Mouse (Mus musculus): Measurements from ENCODE around the gene Tmem270. TPM values are rescaled to one million over a fixed set of nuclear protein-coding genes. Genes with fewer than 3 reads are reported as not detected.

Tmem270 gene
- polyA plus RNA-seq (2012; rRNA removed): 0.09 TPM in 1 of 2 replicates, not detected in the other

DNA sequence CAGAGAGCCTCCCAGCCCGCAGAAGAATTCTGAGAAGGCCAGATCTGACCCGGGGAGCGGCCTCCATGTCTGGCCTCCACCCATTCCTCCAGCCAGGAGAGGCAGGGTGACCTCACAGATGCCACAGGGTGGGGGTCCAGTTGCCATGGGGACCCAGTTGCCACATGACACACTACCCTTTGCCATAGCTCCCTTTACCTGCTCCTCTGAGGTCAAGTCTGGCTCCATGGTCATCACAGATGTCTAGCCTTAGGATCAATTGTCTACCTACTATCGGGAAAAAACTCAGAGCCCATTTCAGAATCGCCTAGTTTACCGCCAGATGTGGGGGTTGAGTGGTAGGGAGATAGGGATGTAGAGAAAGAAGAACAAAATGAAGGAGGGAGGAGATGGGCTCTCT is at the start of gene Tmem270:
TSS of gene Tmem270 (minus strand) at position 101 of the 400 bp plus-strand sequence.
- no peaks in the 10 kb centered on the region for H3K27me3 ChIP-seq (replicated peaks; ENCODE audit: control insufficient read depth, insufficient read depth, low read length)
- H3K27ac ChIP-seq (ENCODE audit: insufficient read depth, low read depth, low read length): no peak within 1 kb of the TSS
- WGBS: 83% methylated on average over 6 of the region's 6 CpGs
- no peaks in the 10 kb centered on the region for H3K36me3 ChIP-seq (ENCODE audit: control insufficient read depth, insufficient read depth, low read length)
- H3K4me3 ChIP-seq (ENCODE audit: insufficient read depth, low read depth, low read length): no peak within 1 kb of the TSS
- no peak for TF ChIP-seq CTCF (conservative IDR thresholded peaks at IDR 0.05; ENCODE audit: insufficient read depth, insufficient read length, low read depth, low read length)
- no peak for TF ChIP-seq POLR2A (IDR thresholded peaks at IDR 0.05; ENCODE audit: low read depth, low read length)
- no peak for DNase-seq
- no peaks in the 10 kb centered on the region for H3K4me1 ChIP-seq (ENCODE audit: control insufficient read depth, insufficient read depth, low read length)

DNA sequence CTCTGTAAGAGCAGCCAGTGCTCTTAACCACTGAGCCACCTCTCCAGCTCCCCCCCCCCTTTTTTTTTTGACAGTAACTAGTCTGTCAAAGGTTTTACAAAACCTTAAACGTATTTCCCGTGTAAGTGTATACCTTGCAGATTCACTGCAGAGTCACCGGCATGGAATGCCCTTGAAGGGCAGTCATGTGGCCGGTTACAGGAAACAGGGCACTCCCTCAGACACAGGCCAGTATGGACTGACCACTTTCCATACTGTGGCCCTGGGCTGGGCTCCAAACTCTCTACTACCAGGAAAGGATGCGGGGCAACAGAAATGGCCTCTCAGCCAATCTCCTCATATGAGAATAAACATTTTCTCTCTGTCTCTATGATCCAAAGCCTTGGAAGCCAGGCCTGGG is 49.0 kb upstream of the Tmem270 start:
- 38% methylated on average over 5 of the region's 5 CpGs for WGBS
- no peaks in the 10 kb centered on the region for H3K27me3 ChIP-seq (replicated peaks; ENCODE audit: control insufficient read depth, insufficient read depth, low read length)
- TF ChIP-seq POLR2A (IDR thresholded peaks at IDR 0.05; ENCODE audit: low read depth, low read length) (no peak), CTCF (conservative IDR thresholded peaks at IDR 0.05; ENCODE audit: insufficient read depth, insufficient read length, low read depth, low read length) (no peak)
- H3K4me3 ChIP-seq (ENCODE audit: insufficient read depth, low read depth, low read length): no peak overlapping the region
- H3K27ac ChIP-seq (ENCODE audit: insufficient read depth, low read depth, low read length): no peak overlapping the region
- H3K36me3 ChIP-seq (ENCODE audit: control insufficient read depth, insufficient read depth, low read length): no peaks in the 10 kb centered on the region
- no peaks in the 10 kb centered on the region for H3K4me1 ChIP-seq (ENCODE audit: control insufficient read depth, insufficient read depth, low read length)
- no peak for DNase-seq

DNA sequence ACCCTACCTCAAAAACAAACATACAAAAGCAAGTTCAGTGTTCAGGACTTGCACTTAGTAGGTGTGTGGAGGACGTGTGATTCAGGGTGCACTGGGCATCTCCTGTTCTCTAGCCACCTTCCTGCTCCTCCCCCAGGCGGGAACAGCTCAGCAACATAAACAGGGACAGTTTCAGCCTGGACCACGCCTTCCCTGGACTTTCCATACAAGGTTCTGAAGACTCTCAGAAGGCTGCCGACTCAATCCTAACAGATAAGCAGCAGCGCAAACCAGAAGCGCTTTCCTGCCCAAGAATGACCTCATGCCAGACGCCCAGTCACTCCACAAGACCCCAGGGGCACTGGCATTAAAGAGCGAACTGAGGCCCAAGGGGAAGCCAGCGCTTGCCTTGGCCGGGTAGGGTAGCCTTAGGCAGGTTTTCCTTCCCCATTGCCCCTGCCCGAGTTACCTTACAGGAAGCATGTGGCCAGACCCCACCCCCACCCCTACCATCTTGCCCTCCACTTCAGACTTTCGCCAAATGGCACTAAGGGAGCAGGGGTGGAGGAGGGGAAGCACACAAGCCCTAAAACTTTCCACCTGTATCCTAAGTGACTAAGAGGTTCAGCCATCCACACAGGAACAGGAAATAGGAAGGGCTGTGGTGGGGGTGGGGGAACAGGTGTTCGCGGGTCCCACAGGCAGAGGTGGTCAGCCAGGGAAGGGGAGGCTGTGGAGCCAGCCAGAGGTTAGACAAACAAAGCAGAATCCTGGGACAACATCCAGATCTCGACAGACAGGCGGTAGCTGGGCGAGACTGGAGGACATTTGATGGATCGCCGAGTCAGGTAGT is 44.7 kb upstream of the Tmem270 start:
- TF ChIP-seq CTCF (conservative IDR thresholded peaks at IDR 0.05; ENCODE audit: insufficient read depth, insufficient read length, low read depth, low read length) (no peak), POLR2A (IDR thresholded peaks at IDR 0.05; ENCODE audit: low read depth, low read length) (no peak)
- no peaks in the 10 kb centered on the region for H3K4me1 ChIP-seq (ENCODE audit: control insufficient read depth, insufficient read depth, low read length)
- no peak for DNase-seq
- H3K4me3 ChIP-seq (ENCODE audit: insufficient read depth, low read depth, low read length): no peak overlapping the region
- peak overlapping the region; percentile 48; the same call in 1 of the 2 replicates for H3K27ac ChIP-seq (ENCODE audit: insufficient read depth, low read depth, low read length)
- H3K36me3 ChIP-seq (ENCODE audit: control insufficient read depth, insufficient read depth, low read length): no peaks in the 10 kb centered on the region
- H3K27me3 ChIP-seq (replicated peaks; ENCODE audit: control insufficient read depth, insufficient read depth, low read length): no peaks in the 10 kb centered on the region; the same call in 1 of the 2 replicates
- WGBS: 7% methylated on average over 19 of the region's 19 CpGs

DNA sequence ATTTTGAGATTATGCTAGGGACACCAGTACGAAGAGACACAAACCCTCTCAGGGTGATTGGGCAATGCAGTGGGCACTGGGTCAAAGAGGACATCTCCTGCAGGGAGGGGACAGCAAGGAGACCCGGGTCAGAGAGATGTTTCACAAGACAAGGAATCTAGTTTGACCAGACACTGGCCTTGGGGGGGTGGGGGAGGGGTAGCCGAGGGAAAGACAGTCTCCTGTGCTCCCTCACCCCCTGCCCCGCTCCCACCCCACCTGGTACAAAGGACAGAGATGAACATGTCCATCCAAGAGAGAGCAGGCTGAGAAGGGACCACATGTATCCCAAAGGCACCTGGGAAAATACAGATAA is 41.5 kb upstream of the Tmem270 start:
- no peaks in the 10 kb centered on the region; the same call in 1 of the 2 replicates for H3K27me3 ChIP-seq (replicated peaks; ENCODE audit: control insufficient read depth, insufficient read depth, low read length)
- WGBS: 57% methylated on average over 4 of the region's 4 CpGs
- TF ChIP-seq POLR2A (IDR thresholded peaks at IDR 0.05; ENCODE audit: low read depth, low read length) (no peak), CTCF (conservative IDR thresholded peaks at IDR 0.05; ENCODE audit: insufficient read depth, insufficient read length, low read depth, low read length) (no peak)
- H3K27ac ChIP-seq (ENCODE audit: insufficient read depth, low read depth, low read length): no peak overlapping the region
- H3K36me3 ChIP-seq (ENCODE audit: control insufficient read depth, insufficient read depth, low read length): no peaks in the 10 kb centered on the region
- H3K4me1 ChIP-seq (ENCODE audit: control insufficient read depth, insufficient read depth, low read length): no peaks in the 10 kb centered on the region
- no peak overlapping the region for H3K4me3 ChIP-seq (ENCODE audit: insufficient read depth, low read depth, low read length)
- DNase-seq: no peak

DNA sequence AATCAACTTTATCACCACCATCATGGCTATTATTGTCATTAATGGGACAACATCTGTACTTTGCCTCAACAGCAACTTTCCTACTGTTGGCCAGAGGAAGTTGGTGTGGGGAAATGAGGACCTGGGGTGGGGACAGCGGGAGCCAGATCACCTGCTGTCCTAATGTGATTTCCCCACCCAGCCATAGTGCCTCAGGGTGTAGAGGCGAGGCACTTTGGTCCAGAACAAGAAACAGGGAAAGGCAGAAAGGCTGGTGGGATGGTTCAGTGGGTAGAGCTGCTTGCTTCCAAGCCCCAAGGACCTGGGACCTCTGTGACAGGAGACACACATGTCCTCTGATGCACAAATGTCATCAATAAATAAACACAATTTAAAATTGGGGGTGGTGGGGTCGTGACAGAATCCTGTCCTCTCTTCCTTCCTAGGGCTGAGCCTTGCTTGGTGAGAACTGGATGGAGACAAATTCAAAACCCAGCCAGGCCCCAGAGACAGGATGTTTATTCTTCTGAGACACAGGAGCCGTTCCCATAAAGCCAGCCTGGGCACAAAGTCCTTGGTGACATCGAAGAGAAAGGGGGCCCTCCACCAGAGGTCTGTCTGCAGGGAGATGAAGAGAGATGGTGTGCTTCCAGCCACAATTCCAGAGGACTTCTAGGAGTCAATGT is 41.0 kb upstream of the Tmem270 start:
- no peak overlapping the region for H3K27ac ChIP-seq (ENCODE audit: insufficient read depth, low read depth, low read length)
- no peak for DNase-seq
- H3K4me3 ChIP-seq (ENCODE audit: insufficient read depth, low read depth, low read length): no peak overlapping the region
- no peaks in the 10 kb centered on the region for H3K4me1 ChIP-seq (ENCODE audit: control insufficient read depth, insufficient read depth, low read length)
- H3K27me3 ChIP-seq (replicated peaks; ENCODE audit: control insufficient read depth, insufficient read depth, low read length): no peaks in the 10 kb centered on the region; the same call in 1 of the 2 replicates
- WGBS: 53% methylated on average over 5 of the region's 5 CpGs
- no peak for TF ChIP-seq POLR2A (IDR thresholded peaks at IDR 0.05; ENCODE audit: low read depth, low read length)
- TF ChIP-seq CTCF (conservative IDR thresholded peaks at IDR 0.05; ENCODE audit: insufficient read depth, insufficient read length, low read depth, low read length): no peak
- H3K36me3 ChIP-seq (ENCODE audit: control insufficient read depth, insufficient read depth, low read length): no peaks in the 10 kb centered on the region

GRCm38 (mm10) chr5:134946857-134947255 is 40.3 kb upstream of the Tmem270 start, which contains the start of gene Cldn4:
Cldn4 (minus strand) TSS chr5:134946934.
- H3K27ac ChIP-seq (ENCODE audit: insufficient read depth, low read depth, low read length): peak within 1 kb of the TSS; percentile 75
- no peaks in the 10 kb centered on the region for H3K36me3 ChIP-seq (ENCODE audit: control insufficient read depth, insufficient read depth, low read length)
- DNase-seq: peak; percentile 40
- TF ChIP-seq CTCF (conservative IDR thresholded peaks at IDR 0.05; ENCODE audit: insufficient read depth, insufficient read length, low read depth, low read length): no peak
- TF ChIP-seq POLR2A (IDR thresholded peaks at IDR 0.05; ENCODE audit: low read depth, low read length): peak; percentile 53
- H3K27me3 ChIP-seq (replicated peaks; ENCODE audit: control insufficient read depth, insufficient read depth, low read length): no peaks in the 10 kb centered on the region; the same call in 1 of the 2 replicates
- no peaks in the 10 kb centered on the region for H3K4me1 ChIP-seq (ENCODE audit: control insufficient read depth, insufficient read depth, low read length)
- peak within 1 kb of the TSS; percentile 47 for H3K4me3 ChIP-seq (ENCODE audit: insufficient read depth, low read depth, low read length)
- 19% methylated on average over 11 of the region's 11 CpGs for WGBS
